Mouse (Mus musculus) forebrain, embryonic 10.5 days (tissue): ENCODE data around the gene Hist1h3f. TPM values are rescaled to one million over a fixed set of nuclear protein-coding genes. Genes with fewer than 3 reads are reported as not detected.
A peak's percentile ranks its signal among the peaks of the same experiment; 100 is the strongest.
"Not testable (repeated sequence)": the region's sequence is repeated elsewhere in the genome, so short reads cannot be mapped to it uniquely, and the experiment has no call there.

ENCODE experiments used
- DNase-seq: peaks from one replicate; pipeline ENCODE4 v3.0.0-alpha.2; 2017; ENCODE audit warnings: low spot score; ENCODE audit errors: extremely low spot score
- H3K27ac ChIP-seq: fragments of 300-500 bp; sonication (generic); 2 replicates; pipeline ENCODE4 v1.5.1; 2016; ENCODE audit warnings: mild to moderate bottlenecking
- H3K27me3 ChIP-seq: fragments of 300-500 bp; sonication (generic); 2 replicates; pipeline ENCODE4 v1.6.1; 2016; ENCODE audit warnings: mild to moderate bottlenecking; ENCODE audit not compliant: poor library complexity, severe bottlenecking
- H3K36me3 ChIP-seq: fragments of 300-500 bp; sonication (generic); replicated peaks from 2 replicates; pipeline ENCODE4 v1.6.1; 2016; ENCODE audit warnings: mild to moderate bottlenecking, moderate library complexity
- H3K4me1 ChIP-seq: fragments of 300-500 bp; sonication (generic); 2 replicates; pipeline ENCODE4 v1.6.1; 2016
- H3K4me3 ChIP-seq: fragments of 300-500 bp; sonication (generic); 2 replicates; pipeline ENCODE4 v1.5.1; 2016; ENCODE audit warnings: mild to moderate bottlenecking, moderate library complexity
- H3K9me3 ChIP-seq: fragments of 300-500 bp; sonication (generic); 2 replicates; pipeline ENCODE4 v1.6.1; 2016; ENCODE audit warnings: mild to moderate bottlenecking, moderate library complexity
- WGBS: fragments of 180-500 bp; shearing (Covaris S2); methylation state at CpG from one replicate; pipeline ENCODE4 v1.1.7; 2016; 5-methylcytosine and 5-hydroxymethylcytosine counted together
- microRNA-seq: library from miRNA; unstranded; fragments of <30 nt; microRNA quantifications from one replicate; pipeline ENCODE4, GENCODE M21; 2017
- polyA plus RNA-seq: library from polyadenylated mRNA; unstranded; fragments of >200 nt; fragmentation: Nextera tagmentation; extraction: Ambion mirVana; gene quantifications from 2 replicates; pipeline ENCODE4 v1.2.1, GENCODE M21; 2016

The Hist1h3f gene
- polyA plus RNA-seq, 1 experiment from 2014 or later, result 1.7 TPM

GRCm38 (mm10) chr13:23591206-23591605, 47.4 kb downstream of the Hist1h3f start:
- DNase-seq, result no peak
- Histone ChIP-seq H3K4me1 (peaks cover 10% of the 10 kb centered on the region), H3K27me3 (no peaks in the 10 kb centered on the region), H3K36me3 (no peaks in the 10 kb centered on the region), H3K27ac (no peak overlapping the region), H3K4me3 (no peak overlapping the region), H3K9me3 (no peaks in the 10 kb centered on the region)
- 94% methylated on average over 7 of the region's 7 CpGs for WGBS

- not testable (repeated sequence) for H3K27me3 ChIP-seq, H3K36me3 ChIP-seq, H3K4me1 ChIP-seq, H3K27ac ChIP-seq, DNase-seq, H3K4me3 ChIP-seq, H3K9me3 ChIP-seq
- 94% methylated on average over 7 of the region's 7 CpGs for WGBS
Observed at GRCm38 (mm10) chr13:23591886-23592285, 48.0 kb downstream of the Hist1h3f start.

DNA sequence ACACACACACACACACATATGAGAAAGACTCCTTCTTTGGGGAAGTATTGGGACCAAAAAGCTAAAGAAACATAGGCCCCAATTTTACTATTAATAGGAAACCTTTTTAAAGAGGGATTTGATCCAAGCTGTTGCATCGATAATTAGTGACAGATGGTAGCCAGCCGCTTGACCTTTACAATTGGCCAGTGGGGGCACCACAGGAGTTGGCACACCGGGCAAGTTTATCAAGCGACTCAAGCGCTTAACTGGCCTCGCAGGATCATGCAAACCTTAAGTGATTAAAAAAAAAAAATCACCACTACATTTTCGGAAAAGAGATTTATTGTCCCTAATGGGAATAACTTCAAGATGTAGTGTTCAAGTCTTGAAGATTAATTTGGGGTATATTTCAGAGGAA, 48.8 kb downstream of the Hist1h3f start:
- Histone ChIP-seq H3K36me3 (no peaks in the 10 kb centered on the region), H3K4me3 (no peak overlapping the region), H3K27me3 (no peaks in the 10 kb centered on the region), H3K4me1 (no peaks in the 10 kb centered on the region), H3K27ac (0 out of 2 replicates have a peak overlapping the region, but pooled peaks have one; percentile 27), H3K9me3 (no peaks in the 10 kb centered on the region)
- DNase-seq, result no peak
- 89% methylated on average over 7 of the region's 7 CpGs for WGBS

DNA sequence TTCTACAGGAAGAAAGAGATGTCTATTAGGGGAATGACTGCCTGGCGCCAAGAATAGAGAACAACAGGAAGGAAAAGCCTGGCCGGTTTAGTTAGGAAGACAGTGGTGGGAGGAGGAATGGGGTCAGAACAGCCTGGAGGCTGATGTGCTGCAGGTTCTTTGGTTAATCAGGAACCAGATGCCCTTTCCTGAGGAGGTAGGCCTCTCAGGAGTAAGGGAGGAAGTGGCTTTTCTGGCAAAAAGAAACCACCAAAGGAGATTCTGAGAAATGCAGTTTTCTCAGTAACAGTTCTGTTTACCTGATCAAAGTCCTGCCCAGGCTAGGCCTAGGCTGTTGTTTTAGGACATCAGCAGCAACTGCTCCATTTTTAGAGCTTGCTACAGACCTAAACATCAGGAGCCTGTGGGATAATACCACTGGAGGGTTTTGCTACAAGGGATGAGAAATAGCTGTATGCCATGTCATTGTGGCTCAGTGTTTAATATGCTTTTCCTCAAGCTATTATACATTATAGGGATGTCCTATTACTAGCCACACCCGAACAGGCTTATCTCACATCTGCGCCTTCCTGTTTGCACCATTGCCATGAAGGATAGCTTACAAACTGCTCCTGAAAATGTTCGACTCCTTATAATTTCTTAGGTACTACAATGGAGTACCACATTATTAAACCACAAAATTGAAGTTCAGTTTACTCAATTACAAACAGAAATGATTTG, 49.4 kb downstream of the Hist1h3f start:
- WGBS, result 84% methylated on average over 5 of the region's 5 CpGs
- no peaks in the 10 kb centered on the region for H3K4me1 ChIP-seq
- peak overlapping the region; percentile 27 for H3K27ac ChIP-seq
- H3K4me3 ChIP-seq, result no peak overlapping the region
- no peak for DNase-seq
- H3K36me3 ChIP-seq, result no peaks in the 10 kb centered on the region
- H3K27me3 ChIP-seq, result no peaks in the 10 kb centered on the region
- H3K9me3 ChIP-seq, result no peaks in the 10 kb centered on the region

Small RNA genes within 50 kb of the gene (microRNA-seq; reads per million reads assigned to microRNA genes)
- gene Gm44297 (0.90 reads per million), gene Gm44359 (not detected), gene Gm44394 (not detected), gene n-TStga1 (3.9 reads per million, percentile 8 among the genes with 10 or more reads in this experiment)

Other genes with a start within 250 kb of the Hist1h3f start
- 57.1 and 58.7 TPM in 2 replicates for gene Zfp322a, start 174.8 kb upstream of the Hist1h3f start, polyA plus RNA-seq
- gene Abt1, start 120.2 kb upstream of the Hist1h3f start, polyA plus RNA-seq, result 15.3 and 15.5 TPM in 2 replicates
- gene Btn1a1, start 78.2 kb upstream of the Hist1h3f start, polyA plus RNA-seq, result 0.09 TPM in 1 of 2 replicates, not detected in the other
- gene Btn2a2, start 55.2 kb upstream of the Hist1h3f start, polyA plus RNA-seq, result 0.52 and 0.54 TPM in 2 replicates
- 3.8 and 4.0 TPM in 2 replicates for gene Hist1h4h, start 13.0 kb upstream of the Hist1h3f start, polyA plus RNA-seq
- gene Hist1h2af, start 10.1 kb upstream of the Hist1h3f start, polyA plus RNA-seq, result 6.7 and 9.5 TPM in 2 replicates
- 6.3 and 8.1 TPM in 2 replicates for gene Hist1h3g, start 8.6 kb upstream of the Hist1h3f start, polyA plus RNA-seq
- 0.74 and 0.79 TPM in 2 replicates for gene Hist1h2bh, start 660 bp upstream of the Hist1h3f start, polyA plus RNA-seq
- gene Hist1h4f, start 7.6 kb downstream of the Hist1h3f start, polyA plus RNA-seq, result 0.53 and 0.60 TPM in 2 replicates
- 0.58 and 0.60 TPM in 2 replicates for gene Hist1h1d, start 9.2 kb downstream of the Hist1h3f start, polyA plus RNA-seq
- gene Hist1h3e, start 18.3 kb downstream of the Hist1h3f start, polyA plus RNA-seq, result 6.1 and 6.7 TPM in 2 replicates
- gene Hist1h2ae, start 27.2 kb downstream of the Hist1h3f start, polyA plus RNA-seq, result 102 and 105 TPM in 2 replicates
- gene Hist1h2bg, start 27.3 kb downstream of the Hist1h3f start, polyA plus RNA-seq, result 6.4 and 6.7 TPM in 2 replicates
- 5.8 and 6.9 TPM in 2 replicates for gene Hist1h2bf, start 30.1 kb downstream of the Hist1h3f start, polyA plus RNA-seq
- 1.5 TPM in 2 replicates for gene Hist1h2ad, start 30.3 kb downstream of the Hist1h3f start, polyA plus RNA-seq
- gene Hist1h3d, start 31.7 kb downstream of the Hist1h3f start, polyA plus RNA-seq, result 7.1 and 7.2 TPM in 2 replicates
- gene Hist1h4d, start 37.5 kb downstream of the Hist1h3f start, polyA plus RNA-seq, result 112 and 119 TPM in 2 replicates
- 3.2 and 3.6 TPM in 2 replicates for gene Hist1h2be, start 77.1 kb downstream of the Hist1h3f start, polyA plus RNA-seq
- gene Hist1h1e, start 78.5 kb downstream of the Hist1h3f start, polyA plus RNA-seq, result 19.8 and 21.4 TPM in 2 replicates
- 1.00 and 1.1 TPM in 2 replicates for gene Hist1h2ac, start 139.9 kb downstream of the Hist1h3f start, polyA plus RNA-seq
- gene Hist1h2bc, start 140.1 kb downstream of the Hist1h3f start, polyA plus RNA-seq, result 17.2 and 19.3 TPM in 2 replicates
- not detected in 2 replicates for gene Hist1h1t, start 151.8 kb downstream of the Hist1h3f start, polyA plus RNA-seq
- 4.5 and 5.9 TPM in 2 replicates for gene Hist1h4c, start 154.4 kb downstream of the Hist1h3f start, polyA plus RNA-seq
- 1.3 and 1.5 TPM in 2 replicates for gene Hfe, start 166.8 kb downstream of the Hist1h3f start, polyA plus RNA-seq
- 9.4 and 10.7 TPM in 2 replicates for gene Hist1h1c, start 194.8 kb downstream of the Hist1h3f start, polyA plus RNA-seq
- 7.7 and 9.0 TPM in 2 replicates for gene Hist1h3c, start 201.6 kb downstream of the Hist1h3f start, polyA plus RNA-seq
- gene Hist1h2bb, start 202.7 kb downstream of the Hist1h3f start, polyA plus RNA-seq, result 2.3 and 2.7 TPM in 2 replicates
- gene Hist1h2ab, start 207.1 kb downstream of the Hist1h3f start, polyA plus RNA-seq, result 49.5 and 50.4 TPM in 2 replicates
- gene Hist1h3b, start 208.2 kb downstream of the Hist1h3f start, polyA plus RNA-seq, result 9.1 and 9.5 TPM in 2 replicates
- gene Hist1h4b, start 213.0 kb downstream of the Hist1h3f start, polyA plus RNA-seq, result 2.5 and 4.5 TPM in 2 replicates
- gene Hist1h4a, start 217.2 kb downstream of the Hist1h3f start, polyA plus RNA-seq, result 0.69 TPM in 1 of 2 replicates, not detected in the other
- gene Hist1h3a, start 218.3 kb downstream of the Hist1h3f start, polyA plus RNA-seq, result 2.2 and 3.6 TPM in 2 replicates
- gene Hist1h1a, start 219.6 kb downstream of the Hist1h3f start, polyA plus RNA-seq, result 2.6 and 3.3 TPM in 2 replicates
- 0.10 and 0.12 TPM in 2 replicates for gene Trim38, start 225.9 kb downstream of the Hist1h3f start, polyA plus RNA-seq